Mouse (Mus musculus) gastrocnemius, adult 18-20 months (tissue): Measurements from ENCODE around the gene Mb21d2. TPM values are rescaled to one million over a fixed set of nuclear protein-coding genes. Genes with fewer than 3 reads are reported as not detected.

Experiments used
- DNase-seq: peaks from one replicate; pipeline ENCODE4 v3.0.0; 2021; ENCODE audit warnings: low spot score
- total RNA-seq, 2 experiments: library from RNA; stranded (reverse); gene quantifications; 2 replicates each; pipeline ENCODE4 v1.2.3; 2021

The Mb21d2 gene
- total RNA-seq, 2 experiments from 2014 or later = 10.0 to 13.4 TPM

- peak; percentile 4 for DNase-seq
Measured at GRCm38 (mm10) chr16:28793115-28793514, 136.4 kb downstream of the Mb21d2 start.

Other genes starting within 250 kb of the Mb21d2 start
- gene Fgf12, start 176.6 kb downstream of the Mb21d2 start, total RNA-seq = under 1 TPM in 1 of 2 experiments, not detected in 1; 0.07 TPM